Mouse (Mus musculus) 416B (cell line): ENCODE measurements around the gene Nudcd3.

Experiments
- DNase-seq: peaks from one replicate; pipeline ENCODE4 v3.0.0; 2011; ENCODE audit warnings: low read depth

The Nudcd3 gene

GRCm38 (mm10) chr11:6120596-6120995 is 79.6 kb downstream of the Nudcd3 start:
- DNase-seq, result no peak

- DNase-seq, result no peak
Measured at GRCm38 (mm10) chr11:6120001-6120400, 80.2 kb downstream of the Nudcd3 start.

GRCm38 (mm10) chr11:6119312-6119711 is 80.9 kb downstream of the Nudcd3 start:
- peak; percentile 29 for DNase-seq

- no peak for DNase-seq
Measured at GRCm38 (mm10) chr11:6117956-6118355, 82.3 kb downstream of the Nudcd3 start.

GRCm38 (mm10) chr11:6111734-6112484 is 88.3 kb downstream of the Nudcd3 start:
- DNase-seq, result no peak

- DNase-seq, result no peak
Measured at GRCm38 (mm10) chr11:6109990-6110389, 90.2 kb downstream of the Nudcd3 start.

GRCm38 (mm10) chr11:6108296-6108695 is 91.9 kb downstream of the Nudcd3 start:
- no peak for DNase-seq

- DNase-seq, result no peak
Measured at GRCm38 (mm10) chr11:6107722-6108121, 92.5 kb downstream of the Nudcd3 start.

- no peak for DNase-seq
Measured at GRCm38 (mm10) chr11:6104734-6105133, 95.5 kb downstream of the Nudcd3 start.

- peak; percentile 21 for DNase-seq
Measured at GRCm38 (mm10) chr11:6096637-6097036, 103.6 kb downstream of the Nudcd3 start.

- DNase-seq, result no peak
Measured at GRCm38 (mm10) chr11:6086991-6087390, 113.2 kb downstream of the Nudcd3 start.

GRCm38 (mm10) chr11:6078737-6079136 is 121.5 kb downstream of the Nudcd3 start:
- no peak for DNase-seq

GRCm38 (mm10) chr11:6075618-6076066 is 124.6 kb downstream of the Nudcd3 start:
- DNase-seq, result no peak

GRCm38 (mm10) chr11:6068181-6068957 is 131.8 kb downstream of the Nudcd3 start:
- no peak for DNase-seq

GRCm38 (mm10) chr11:6067160-6067559 is 133.1 kb downstream of the Nudcd3 start:
- no peak for DNase-seq

- DNase-seq, result no peak
Measured at GRCm38 (mm10) chr11:6066176-6066575, 134.0 kb downstream of the Nudcd3 start, which contains the start of gene Camk2b. Camk2b (minus strand) TSS chr11:6066362.

GRCm38 (mm10) chr11:6065551-6066121 is 134.6 kb downstream of the Nudcd3 start:
- no peak for DNase-seq

GRCm38 (mm10) chr11:6065046-6065521 is 135.1 kb downstream of the Nudcd3 start:
- no peak for DNase-seq

GRCm38 (mm10) chr11:6064215-6065045 is 135.8 kb downstream of the Nudcd3 start:
- no peak for DNase-seq

GRCm38 (mm10) chr11:6063501-6064214 is 136.6 kb downstream of the Nudcd3 start:
- no peak for DNase-seq

- DNase-seq, result no peak
Measured at GRCm38 (mm10) chr11:6063065-6063464, 137.2 kb downstream of the Nudcd3 start.
